Mouse (Mus musculus): ENCODE results near the gene Klhdc8a.

- TF ChIP-seq CTCF (IDR thresholded peaks at IDR 0.05; ENCODE audit: borderline replicate concordance, insufficient read depth, low read depth, low read length) (no peak), POLR2A (IDR thresholded peaks at IDR 0.05; ENCODE audit: borderline replicate concordance, insufficient read depth, low read length) (no peak)
Observed at GRCm38 (mm10) chr1:132295506-132295905, 2.9 kb upstream of the Klhdc8a start.
